13 mouse cellular contexts compared by ENCODE assay signal in genomic region chr13:49344567-49344966, GRCm38 (mm10). TPM values are rescaled to one million over a fixed set of nuclear protein-coding genes. Genes with fewer than 3 reads are reported as not detected.
DNase-seq lines count a peak whose midpoint lies in the region; ATAC-seq and TF ChIP-seq lines count a peak whose summit lies in the region.
"Had no signal": no experiment of that assay in that cellular context is flagged by ENCODE, and none has a peak within 500 bp of the region (broad histone marks: within the 10 kb centered on the region; RNA-seq: fewer than 3 reads in every experiment).

No protein-coding gene starts in this region.

- no peak for TF ChIP-seq CTCF in liver, postnatal 0 days (IDR thresholded peaks at IDR 0.05; ENCODE audit: low read depth)

- H3K27ac ChIP-seq in intestine, embryonic 16.5 days (ENCODE audit: low read length), result no peak overlapping the region; the same call in 1 of the 2 replicates
- H3K27ac ChIP-seq in intestine, embryonic 15.5 days, result no peak overlapping the region
- H3K27ac ChIP-seq in heart, embryonic 14.5 days (replicated peaks in 1 of 2; ENCODE audit: control insufficient read depth in 1 of 2, insufficient read depth in 1 of 2, low read depth in 2 of 2, low read length in 2 of 2), result peak overlapping the region; percentile 55 to 84
- H3K27ac ChIP-seq in liver, postnatal 0 days (ENCODE audit: low read depth), result 0 out of 2 replicates have a peak overlapping the region, but pooled peaks have one; percentile 11
- H3K27ac ChIP-seq: macrophage had no signal

- no peaks in the 10 kb centered on the region for H3K27me3 ChIP-seq in intestine, embryonic 16.5 days (replicated peaks; ENCODE audit: control insufficient read depth, insufficient read depth, low read length)
- H3K27me3 ChIP-seq in intestine, embryonic 15.5 days (replicated peaks), result no peaks in the 10 kb centered on the region
- H3K27me3 ChIP-seq in heart, embryonic 14.5 days (ENCODE audit: control insufficient read depth, insufficient read depth, low read length), result no peaks in the 10 kb centered on the region
- no peaks in the 10 kb centered on the region for H3K27me3 ChIP-seq in liver, postnatal 0 days (ENCODE audit: insufficient read depth, low read length)

- ATAC-seq in intestine, embryonic 16.5 days, result no peak
- no peak for ATAC-seq in intestine, embryonic 15.5 days
- ATAC-seq in heart, embryonic 14.5 days (ENCODE audit: insufficient number of reproducible peaks, insufficient read depth, low FRiP score, low read depth), result no peak
- ATAC-seq in liver, postnatal 0 days, result peak; percentile 4
- ATAC-seq: inflammation-experienced regulatory T-cells, adult 6 months had no signal

- no peak for TF ChIP-seq EP300 in liver, postnatal 0 days (IDR thresholded peaks at IDR 0.05; ENCODE audit: low read depth)

- H3K4me1 ChIP-seq in intestine, embryonic 16.5 days (ENCODE audit: control insufficient read depth, insufficient read depth, low read length), result peaks cover 45% of the 10 kb centered on the region
- H3K4me1 ChIP-seq in intestine, embryonic 15.5 days (replicated peaks), result peaks cover 37% of the 10 kb centered on the region
- H3K4me1 ChIP-seq in heart, embryonic 14.5 days (ENCODE audit: control insufficient read depth in 2 of 2, insufficient read depth in 2 of 2, low read length in 2 of 2), result peaks cover 55 to 76% of the 10 kb centered on the region in 2 experiments
- peaks cover 48% of the 10 kb centered on the region for H3K4me1 ChIP-seq in liver, postnatal 0 days (ENCODE audit: insufficient read depth)

- H3K36me3 ChIP-seq in intestine, embryonic 16.5 days (ENCODE audit: control insufficient read depth, insufficient read depth, low read length), result no peaks in the 10 kb centered on the region
- H3K36me3 ChIP-seq in intestine, embryonic 15.5 days, result no peaks in the 10 kb centered on the region
- H3K36me3 ChIP-seq in heart, embryonic 14.5 days (ENCODE audit: control insufficient read depth, insufficient read depth, low read length), result 0 out of 2 replicates have a peak, but pooled peaks cover 3% of the 10 kb centered on the region
- H3K36me3 ChIP-seq in liver, postnatal 0 days (replicated peaks; ENCODE audit: insufficient read depth, low read length), result no peaks in the 10 kb centered on the region

- H3K9ac ChIP-seq in intestine, embryonic 16.5 days (ENCODE audit: low read depth, low read length), result peak overlapping the region; percentile 37; the same call in 1 of the 2 replicates
- no peak overlapping the region; the same call in 1 of the 2 replicates for H3K9ac ChIP-seq in intestine, embryonic 15.5 days
- peak overlapping the region; percentile 55 for H3K9ac ChIP-seq in heart, embryonic 14.5 days (ENCODE audit: low read length)
- peak overlapping the region; percentile 26; the same call in 1 of the 2 replicates for H3K9ac ChIP-seq in liver, postnatal 0 days (replicated peaks)

- no peak overlapping the region for H3K4me3 ChIP-seq in intestine, embryonic 16.5 days (ENCODE audit: low read length)
- no peak overlapping the region for H3K4me3 ChIP-seq in intestine, embryonic 15.5 days (replicated peaks)
- 0 out of 4 replicates have a peak overlapping the region, but pooled peaks of 1 of the 2 experiments have one; percentile 3 for H3K4me3 ChIP-seq in heart, embryonic 14.5 days (ENCODE audit: control insufficient read depth in 1 of 2, insufficient read depth in 1 of 2, low read depth in 1 of 2, low read length in 2 of 2)
- H3K4me3 ChIP-seq in liver, postnatal 0 days (ENCODE audit: low read depth, low read length), result no peak overlapping the region

- intact Hi-C loops in gastrocnemius, postnatal 36 days (cut with DNase I), result loop anchor here (5.0 kb wide), 1 partner anchor 308 kb away; the partner anchor contains the start of genes Cenpp and Nol8

- WGBS in intestine, embryonic 16.5 days, result 68% methylated on average over 8 of the region's 8 CpGs
- WGBS in intestine, embryonic 15.5 days, result 84% methylated on average over 8 of the region's 8 CpGs
- WGBS in heart, embryonic 14.5 days, result 61% methylated on average over 8 of the region's 8 CpGs
- WGBS in liver, postnatal 0 days (ENCODE audit: insufficient replicate concordance), result 50% methylated on average over 8 of the region's 8 CpGs

- peak overlapping the region; percentile 12; the same call in 1 of the 2 replicates for H3K4me2 ChIP-seq in intestine, embryonic 16.5 days (ENCODE audit: low read depth, low read length)
- no peak overlapping the region for H3K4me2 ChIP-seq in intestine, embryonic 15.5 days (replicated peaks)
- H3K4me2 ChIP-seq in heart, embryonic 14.5 days (ENCODE audit: low read length), result peak overlapping the region; percentile 40
- peak overlapping the region; percentile 31; the same call in 1 of the 2 replicates for H3K4me2 ChIP-seq in liver, postnatal 0 days (ENCODE audit: low read depth, low read length)

- no peaks in the 10 kb centered on the region for H3K9me3 ChIP-seq in intestine, embryonic 16.5 days (ENCODE audit: control insufficient read depth, low read length)
- no peaks in the 10 kb centered on the region for H3K9me3 ChIP-seq in intestine, embryonic 15.5 days
- no peaks in the 10 kb centered on the region for H3K9me3 ChIP-seq in heart, embryonic 14.5 days (ENCODE audit: control insufficient read depth, low read length)
- H3K9me3 ChIP-seq in liver, postnatal 0 days (ENCODE audit: low read length), result no peaks in the 10 kb centered on the region

- DNase-seq in c-Kit-positive CD71-positive TER-119-positive erythroid progenitor cells, embryonic 14.5 days (ENCODE audit: low spot score), result peak; percentile 52
- no peak for DNase-seq in liver, postnatal 0 days
- no peak for DNase-seq in thymus, postnatal 10 days (ENCODE audit: low spot score in 2 of 2)
- no peak for DNase-seq in gastrocnemius, postnatal 36 days
- DNase-seq: embryo, embryonic 11 days; left cerebral cortex, postnatal 4 days; spleen, adult 18-20 months; thymus, postnatal 14 days had no signal

RNA-seq across cellular contexts. Expression of gene Bicd2, which starts 3.2 kb away (rescaled TPM):
- polyA plus RNA-seq in intestine, embryonic 16.5 days (2015; fragmentation: Nextera tagmentation; extraction: Ambion mirVana), result 14.7 and 15.7 TPM in 2 replicates
- 19.1 and 19.5 TPM in 2 replicates for polyA plus RNA-seq in intestine, embryonic 15.5 days (2015; fragmentation: Nextera tagmentation; extraction: Ambion mirVana)
- polyA plus RNA-seq in heart, embryonic 14.5 days (2014; fragmentation: Nextera tagmentation; extraction: Ambion mirVana), result 47.3 and 48.3 TPM in 2 replicates
- polyA plus RNA-seq in liver, postnatal 0 days (2015; fragmentation: Nextera tagmentation; extraction: Ambion mirVana), result 4.9 and 5.8 TPM in 2 replicates
- total RNA-seq in gastrocnemius, postnatal 36 days (2021), result 10 to 100 TPM; 23.3 to 24.5 TPM

RNA-seq across cellular contexts. Expression of gene Fgd3, which starts 24.5 kb away (rescaled TPM):
- 0.82 and 1.2 TPM in 2 replicates for polyA plus RNA-seq in intestine, embryonic 16.5 days (2015; fragmentation: Nextera tagmentation; extraction: Ambion mirVana)
- polyA plus RNA-seq in intestine, embryonic 15.5 days (2015; fragmentation: Nextera tagmentation; extraction: Ambion mirVana), result 0.94 and 0.95 TPM in 2 replicates
- 0.09 TPM in 2 replicates for polyA plus RNA-seq in heart, embryonic 14.5 days (2014; fragmentation: Nextera tagmentation; extraction: Ambion mirVana)
- polyA plus RNA-seq in liver, postnatal 0 days (2015; fragmentation: Nextera tagmentation; extraction: Ambion mirVana), result 0.57 and 0.62 TPM in 2 replicates
- total RNA-seq in gastrocnemius, postnatal 36 days (2021), result under 1 TPM; 0.87 to 0.99 TPM

Comparison
In these comparisons a context has a peak if more than half of its experiments do, and no peak if none do; other contexts are left out.
1. H3K27ac ChIP-seq: peak in heart, embryonic 14.5 days (2 of 2) and liver, postnatal 0 days (single experiment); none in intestine, embryonic 16.5 days (single experiment) and intestine, embryonic 15.5 days (single experiment).